Mouse (Mus musculus) kidney, adult 18-20 months (tissue): ENCODE measurements at regions not wholly inside any gene's neighbourhood (a gene's known extent, or its start where the extent isn't known, plus 50 kb on each side); places are given as distances from the start of the nearest gene placed in this dataset.
"Not testable (repeated sequence)": the region's sequence is repeated elsewhere in the genome, so short reads cannot be mapped to it uniquely, and the experiment has no call there.

ENCODE experiments used
- DNase-seq: peaks from one replicate; pipeline ENCODE4 v3.0.0; 2021

DNA sequence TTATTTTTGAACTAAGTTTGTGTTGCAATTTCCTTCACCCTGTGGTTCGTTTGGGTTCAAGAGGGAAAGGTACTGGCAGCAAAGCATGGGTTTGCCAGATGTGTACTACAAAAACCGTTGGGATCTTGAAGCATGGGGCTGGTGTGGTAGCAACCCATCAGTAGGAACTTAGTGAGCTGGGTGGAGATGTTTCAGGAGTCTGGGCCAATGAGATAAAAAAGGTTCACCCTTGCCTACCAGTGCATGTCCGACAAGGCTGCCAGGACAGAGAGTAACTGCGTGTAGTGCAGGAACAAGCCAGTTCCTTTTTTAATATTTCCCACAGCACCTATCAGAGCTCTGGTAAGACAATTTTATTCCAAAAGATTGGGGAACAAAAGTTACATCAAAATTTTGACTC is 343.3 kb downstream of the Hdgfl1 start:
- DNase-seq = no peak

DNA sequence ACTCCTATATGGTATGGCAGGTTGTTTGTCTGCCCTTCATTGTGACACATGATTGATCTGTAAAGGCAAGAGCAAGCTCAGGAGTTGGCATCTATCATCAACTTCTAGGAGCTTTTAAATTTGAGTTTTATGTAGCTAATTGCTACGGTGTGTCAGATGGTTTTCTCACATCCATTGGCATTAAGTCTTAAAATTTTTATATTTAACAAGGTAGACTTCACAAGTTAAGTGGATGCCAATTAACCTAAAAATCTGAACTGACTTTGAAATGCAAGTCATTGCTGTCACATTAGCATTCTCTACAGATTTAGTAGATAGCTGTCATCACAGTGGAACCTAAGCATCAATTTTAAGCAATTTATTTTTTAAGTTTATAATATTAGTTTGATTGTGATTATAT is 345.5 kb downstream of the Hdgfl1 start:
- no peak for DNase-seq

DNA sequence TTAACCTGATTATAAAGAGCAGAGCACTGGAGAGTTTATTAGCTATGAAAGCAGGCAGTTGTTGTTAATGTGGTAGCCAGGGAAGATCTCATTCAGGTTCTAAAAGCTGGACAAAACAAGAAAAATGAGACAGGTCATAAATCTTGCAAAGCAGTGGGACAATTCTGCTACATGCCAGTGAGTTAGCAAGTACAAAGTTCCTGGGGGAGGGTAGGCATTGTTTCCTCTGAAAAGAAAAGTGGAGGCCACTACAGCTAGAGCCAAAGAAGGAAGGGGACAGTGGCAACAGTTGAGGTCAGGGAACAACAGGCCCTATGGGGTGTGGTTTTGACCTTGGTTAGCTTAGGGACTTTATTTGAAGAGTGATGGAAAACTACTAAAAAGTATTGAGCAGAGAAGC is 364.2 kb downstream of the Hdgfl1 start:
- DNase-seq = no peak

DNA sequence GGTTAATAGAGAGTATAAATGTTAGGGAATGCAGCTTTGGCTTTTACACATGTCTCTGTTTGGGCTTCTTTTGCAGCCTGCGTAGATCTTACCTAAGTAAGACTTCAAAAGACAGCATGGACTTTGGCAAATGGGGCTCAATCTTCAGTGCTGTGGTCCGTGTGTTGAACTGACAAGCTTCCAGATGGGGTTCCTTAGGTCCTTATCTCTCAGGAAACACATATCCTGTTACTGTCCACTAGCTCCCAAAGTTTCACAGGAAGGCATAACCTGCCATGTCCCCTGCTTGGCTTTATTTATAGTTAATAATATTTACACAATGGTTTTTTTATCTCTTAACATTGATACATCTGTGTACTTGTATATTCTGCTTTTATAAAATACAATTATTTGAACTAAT is 365.3 kb downstream of the Hdgfl1 start:
- no peak for DNase-seq

DNA sequence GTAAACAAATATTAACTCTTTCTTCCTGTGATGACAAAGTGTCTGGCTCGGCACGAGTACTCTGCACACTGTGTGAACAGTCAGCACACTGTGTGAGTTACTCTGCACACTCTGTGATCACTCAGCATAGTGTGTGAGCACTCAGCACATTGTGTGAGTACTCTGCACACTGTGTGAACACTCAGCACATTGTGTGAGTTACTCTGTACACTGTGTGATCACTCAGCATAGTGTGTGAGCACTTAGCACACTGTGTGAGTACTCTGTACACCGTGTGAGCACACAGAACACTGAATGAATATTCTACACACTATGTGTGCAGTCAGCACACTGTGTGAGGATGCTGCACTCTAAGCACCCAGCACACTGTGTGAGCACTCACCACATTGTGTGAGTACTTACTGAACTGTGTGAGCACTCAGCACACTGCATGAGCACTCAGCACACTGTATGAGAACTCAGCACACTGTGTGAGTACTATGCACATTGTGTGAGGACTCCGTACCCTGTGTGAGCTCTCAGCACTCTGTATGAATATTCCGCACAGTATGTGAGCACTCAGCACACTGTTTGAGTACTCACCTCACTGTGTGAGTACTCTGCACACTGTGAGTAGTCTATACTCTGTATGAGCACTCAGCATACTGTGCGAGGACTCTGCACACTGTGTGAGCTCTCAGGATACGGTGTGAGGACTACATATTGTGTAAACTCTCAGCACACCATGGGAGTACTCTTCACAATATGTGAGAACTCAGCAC is 381.9 kb downstream of the Hdgfl1 start:
- no peak for DNase-seq

DNA sequence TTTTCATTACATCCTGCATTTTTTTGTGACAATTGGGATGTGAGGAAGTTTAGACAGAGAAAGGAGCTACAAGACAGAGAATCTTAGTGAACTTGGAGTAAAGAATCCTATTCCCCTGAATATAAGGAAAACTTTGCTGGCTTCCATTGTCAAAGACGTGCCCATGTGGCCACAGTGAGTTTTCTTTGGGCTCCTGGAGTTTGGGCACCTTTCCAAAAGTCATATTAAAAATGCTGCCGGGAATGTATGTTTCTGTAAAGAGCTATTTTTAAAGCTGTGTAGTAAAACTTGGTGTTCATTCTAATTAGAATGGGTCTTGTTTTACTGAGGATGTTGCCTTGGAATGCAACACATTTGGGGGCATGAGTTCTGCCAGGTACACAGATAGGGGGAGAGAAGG is 387.3 kb downstream of the Hdgfl1 start:
- DNase-seq = no peak

DNA sequence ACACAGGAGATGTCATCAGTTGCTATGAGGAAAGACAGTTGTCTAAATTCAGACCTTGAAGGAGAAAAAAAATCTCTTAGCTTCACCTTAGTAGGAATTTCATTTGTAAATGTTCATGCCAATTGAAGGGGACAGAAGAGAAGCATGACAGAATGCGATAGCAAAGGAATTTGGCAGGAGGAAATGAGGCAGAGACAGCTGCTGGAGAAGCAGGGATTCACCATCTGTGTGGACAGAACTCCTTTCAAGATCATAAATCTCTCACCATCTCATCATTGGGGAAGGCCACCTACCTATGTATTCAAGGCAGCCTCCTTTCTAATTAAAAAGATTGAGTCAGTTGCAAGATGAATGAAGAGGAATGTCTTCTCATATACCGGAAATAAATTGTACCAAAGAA is 387.8 kb downstream of the Hdgfl1 start:
- DNase-seq = no peak

DNA sequence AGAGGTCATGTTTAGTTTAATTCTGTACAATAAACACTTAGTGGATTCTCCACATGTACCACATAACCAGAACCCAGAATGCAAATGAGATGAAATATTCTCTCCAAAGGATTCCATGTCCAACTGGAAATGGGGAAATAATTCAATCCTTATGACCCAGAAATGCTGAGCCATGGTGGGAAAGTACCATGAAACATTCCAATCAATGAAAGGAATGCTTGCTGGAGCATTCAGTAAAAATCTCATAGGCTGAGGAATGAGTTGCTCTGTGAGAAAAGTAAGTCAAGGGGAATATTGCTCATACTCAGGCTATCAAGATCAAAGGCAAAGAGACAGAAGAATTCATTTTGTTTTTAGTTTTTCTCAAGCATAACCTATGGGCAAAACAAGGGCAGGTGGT is 394.4 kb downstream of the Hdgfl1 start:
- no peak for DNase-seq

DNA sequence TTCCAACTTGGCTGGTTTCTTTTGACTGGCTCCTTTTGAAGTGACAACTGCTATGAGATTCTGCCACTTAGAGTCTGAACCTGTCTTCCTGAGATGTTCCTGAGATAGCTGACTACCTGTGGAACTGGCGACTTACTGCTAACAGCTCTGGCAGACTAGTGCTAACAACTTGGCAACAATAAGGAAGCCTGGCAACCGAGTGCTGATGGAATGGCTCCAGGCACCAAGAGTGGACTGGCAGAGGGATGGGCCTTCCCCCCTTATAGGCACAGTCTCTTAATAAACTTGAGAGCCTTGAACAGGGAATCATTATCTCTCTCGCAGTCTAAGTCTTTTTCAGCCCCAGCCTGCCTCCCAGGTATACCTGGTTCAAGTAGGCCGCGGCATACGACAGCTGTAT is 404.1 kb downstream of the Hdgfl1 start:
- DNase-seq = not testable (repeated sequence)

DNA sequence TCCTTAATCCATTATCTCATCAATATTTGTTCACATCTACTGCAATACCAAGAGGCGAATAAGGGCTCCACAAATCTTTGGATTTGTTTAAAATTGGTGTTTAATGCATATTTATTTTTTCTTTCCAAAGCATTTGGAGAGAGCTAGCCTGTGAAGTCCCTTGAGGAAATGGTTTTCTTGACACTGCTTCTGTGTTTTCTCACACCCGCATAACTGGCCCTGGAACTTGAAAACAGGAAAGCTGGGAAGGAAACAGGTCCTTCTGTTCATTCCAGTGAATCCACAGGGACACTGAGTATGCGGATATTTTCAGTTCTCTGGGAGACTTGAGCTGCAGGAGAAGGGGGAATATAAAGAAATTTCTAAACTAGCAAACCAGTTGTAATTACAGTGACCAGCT is 413.6 kb downstream of the Hdgfl1 start:
- DNase-seq = no peak

DNA sequence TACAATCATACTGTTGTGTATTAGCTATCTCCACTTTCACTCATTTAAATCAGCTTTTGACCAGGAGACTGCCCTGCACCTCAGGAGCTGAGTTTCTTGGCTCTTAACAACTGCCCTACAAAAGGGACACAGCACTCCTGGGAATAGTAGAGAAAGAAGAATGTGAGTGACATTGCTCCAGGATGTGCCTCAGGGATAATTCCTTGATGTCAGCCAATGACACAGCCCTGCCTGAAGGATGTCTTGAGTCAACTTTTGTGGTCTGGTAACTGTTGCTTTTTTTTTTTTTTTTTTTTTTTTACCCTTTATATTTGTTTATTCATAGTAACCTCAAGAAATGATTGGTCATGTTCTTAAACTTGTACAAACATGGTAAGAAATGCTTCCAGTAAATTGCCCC is 415.5 kb downstream of the Hdgfl1 start:
- no peak for DNase-seq

DNA sequence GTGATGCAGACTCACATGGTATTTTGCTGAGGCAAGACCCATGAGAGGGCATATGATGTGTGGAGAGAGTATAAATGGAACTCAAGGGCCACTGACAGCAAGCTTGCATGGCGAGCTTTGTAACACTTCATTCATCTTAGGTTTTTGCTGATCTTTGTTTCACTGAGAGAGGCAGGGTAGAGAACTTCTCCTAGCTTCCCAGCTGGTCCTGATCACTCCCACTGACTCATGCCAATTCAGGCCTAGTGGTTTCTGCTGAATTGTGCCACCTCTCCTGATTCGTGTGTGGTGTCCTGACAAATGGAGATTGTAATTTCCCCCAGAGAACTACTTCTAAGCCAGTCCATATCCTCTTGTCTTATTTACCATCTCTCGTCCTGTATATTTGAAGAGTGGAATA is 419.5 kb downstream of the Hdgfl1 start:
- DNase-seq = no peak

DNA sequence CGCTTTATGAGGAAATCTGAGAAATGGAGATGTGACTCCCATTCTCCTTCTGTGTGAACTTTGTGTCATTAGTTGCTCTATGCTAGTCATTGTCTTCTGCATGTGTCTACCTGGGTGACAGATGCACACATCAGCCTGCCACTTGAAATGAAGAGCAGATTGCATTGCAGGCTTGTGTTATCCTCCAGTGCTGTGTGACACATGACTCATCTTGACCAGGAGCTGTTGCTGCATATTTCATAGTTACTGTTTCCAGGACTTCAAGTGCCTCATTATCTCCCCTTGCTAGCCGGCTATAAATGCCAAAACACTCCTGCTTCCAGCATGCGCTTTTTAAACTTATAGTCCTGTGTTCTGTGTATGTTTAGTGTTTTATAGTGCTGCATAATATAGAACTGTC is 431.2 kb downstream of the Hdgfl1 start:
- DNase-seq = no peak

DNA sequence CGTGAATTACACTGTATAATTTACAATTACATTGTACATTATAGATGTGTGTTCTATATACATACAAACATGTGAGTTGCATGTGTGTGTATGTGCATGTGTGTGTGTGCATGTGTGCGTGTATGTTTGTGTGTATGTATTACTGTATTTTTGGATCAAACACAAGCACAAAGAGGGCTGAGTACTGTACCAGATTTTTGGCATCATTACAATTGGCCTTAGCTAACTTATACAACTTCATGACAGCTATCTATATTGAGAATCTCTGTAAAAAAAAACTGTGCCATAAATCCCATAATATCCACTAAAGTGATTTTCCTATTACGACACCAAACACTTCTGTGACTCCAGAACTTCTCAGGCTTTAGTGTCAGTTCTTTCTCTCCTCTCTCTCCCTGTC is 444.9 kb downstream of the Hdgfl1 start:
- DNase-seq = no peak

DNA sequence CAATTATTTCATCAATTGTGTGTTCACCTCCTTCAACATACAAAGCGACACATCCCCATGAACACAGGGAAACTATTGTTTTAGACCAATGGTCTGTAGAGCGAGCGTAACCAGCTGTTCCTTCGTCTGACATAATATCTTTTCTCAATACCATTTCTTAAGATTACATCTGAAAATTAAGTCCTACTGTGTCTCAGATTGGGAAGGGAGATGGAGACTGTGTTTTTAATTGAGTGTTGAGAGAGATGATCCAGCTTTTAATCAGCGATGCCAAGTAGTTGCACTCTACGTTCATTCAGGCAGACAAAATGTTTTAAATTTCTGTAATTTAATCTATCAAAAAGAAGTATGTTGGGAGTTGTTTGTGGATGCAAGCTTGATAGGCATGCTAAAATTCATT is 445.3 kb downstream of the Hdgfl1 start:
- no peak for DNase-seq

DNA sequence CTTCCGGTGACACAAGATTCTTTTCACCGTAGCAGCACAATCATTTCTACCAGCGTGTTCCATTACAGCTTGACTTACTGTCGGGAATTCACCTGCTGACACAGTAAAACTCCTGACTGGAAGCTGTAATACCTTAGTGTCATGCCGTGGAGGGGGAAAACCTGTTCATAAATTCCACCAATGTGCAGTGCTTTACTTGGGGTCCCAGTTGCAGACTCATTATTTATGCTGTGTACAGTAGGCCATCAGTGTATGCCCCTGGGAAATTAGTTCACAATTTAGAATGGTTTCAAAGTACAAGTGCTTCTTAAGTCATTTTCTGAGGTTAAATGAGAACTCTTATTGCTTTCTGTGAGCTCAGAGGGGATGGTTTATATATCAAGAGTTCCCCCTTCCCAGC is 451.4 kb downstream of the Hdgfl1 start:
- no peak for DNase-seq

DNA sequence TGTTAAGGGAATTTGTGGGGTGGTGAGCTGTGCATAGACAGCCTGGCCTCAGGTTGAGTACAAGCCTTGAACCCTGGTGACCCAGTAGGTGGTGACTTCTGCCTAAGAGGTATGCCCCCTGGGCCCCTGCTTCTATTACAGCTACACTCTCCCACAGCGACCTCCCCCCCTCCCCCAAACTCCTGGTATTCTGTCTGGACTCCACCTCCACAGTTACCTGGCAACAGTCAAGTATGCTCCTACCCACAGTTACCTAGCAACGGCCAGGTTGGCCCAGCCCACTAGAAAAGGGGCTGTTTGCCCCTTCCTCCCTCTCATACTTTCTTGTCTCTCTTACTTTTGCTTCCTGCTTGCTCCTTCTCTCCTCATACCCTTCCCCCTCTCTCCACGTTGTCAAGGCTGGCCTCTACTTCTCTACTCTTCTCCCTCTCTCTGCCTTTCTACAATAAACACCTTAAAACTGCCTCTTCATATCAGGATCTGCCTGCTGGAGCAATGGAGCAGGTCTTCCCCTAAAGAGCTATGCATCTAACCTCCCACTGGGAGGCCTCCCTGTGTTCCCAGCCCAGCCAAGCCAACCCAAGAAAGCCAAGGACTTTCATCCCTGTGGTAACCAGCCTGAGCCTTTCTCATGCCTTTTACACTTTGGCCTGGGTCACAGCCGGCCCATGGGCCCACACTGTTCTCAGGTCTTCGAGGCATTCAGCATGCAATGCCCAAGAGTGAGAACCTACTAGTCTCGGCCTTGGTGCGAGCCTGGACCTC is 457.5 kb downstream of the Hdgfl1 start:
- no peak for DNase-seq

DNA sequence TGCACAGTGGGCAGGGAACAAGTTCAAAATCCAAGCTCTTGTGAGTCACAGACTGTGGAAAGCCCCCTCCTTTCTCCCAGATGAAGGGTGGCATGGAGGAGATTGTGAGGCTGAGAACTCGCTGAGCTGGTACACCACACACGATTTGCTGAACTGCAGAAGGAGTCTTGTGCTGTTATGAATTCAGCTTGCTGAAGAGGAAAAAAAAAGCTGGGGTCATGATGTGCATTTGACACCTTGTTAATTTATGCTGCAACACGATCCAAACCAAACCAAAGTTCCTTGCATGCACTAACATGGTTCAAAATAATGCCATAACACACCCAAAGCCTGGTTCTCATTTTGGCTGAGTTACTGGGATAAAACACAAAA is 485.9 kb downstream of the Hdgfl1 start:
- DNase-seq = no peak

DNA sequence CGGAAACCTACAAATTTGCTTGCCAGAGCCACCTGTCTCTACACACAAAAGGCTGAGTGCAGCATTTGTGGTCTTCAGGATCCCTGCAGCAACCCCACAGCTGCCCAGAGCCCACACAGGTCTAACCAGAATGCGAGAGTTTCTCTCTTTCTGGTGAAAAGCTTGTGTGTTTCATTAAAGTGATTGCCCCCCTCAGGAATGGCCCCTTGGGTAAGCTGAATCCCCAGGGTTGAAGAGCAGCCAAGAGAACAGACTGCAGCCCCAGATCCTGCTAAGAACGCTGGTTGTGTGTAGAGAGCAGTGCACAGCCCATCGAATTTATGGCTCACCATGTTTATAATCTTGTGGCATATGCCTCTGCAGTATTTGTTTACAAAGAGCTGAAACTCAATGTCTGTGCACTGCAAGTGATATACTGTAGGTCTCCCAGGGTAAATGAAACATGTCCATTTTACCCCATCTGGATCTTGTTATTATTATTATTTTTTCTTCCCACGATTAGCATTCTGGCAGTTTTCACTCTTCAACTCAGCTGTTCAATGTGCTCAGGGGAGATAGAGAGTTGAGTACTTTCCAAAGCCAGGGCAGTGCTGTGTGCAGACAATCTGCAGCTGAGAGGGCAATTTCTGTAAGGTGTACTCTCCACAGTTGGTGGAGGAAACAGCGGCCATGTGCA is 486.4 kb downstream of the Hdgfl1 start:
- DNase-seq = no peak

DNA sequence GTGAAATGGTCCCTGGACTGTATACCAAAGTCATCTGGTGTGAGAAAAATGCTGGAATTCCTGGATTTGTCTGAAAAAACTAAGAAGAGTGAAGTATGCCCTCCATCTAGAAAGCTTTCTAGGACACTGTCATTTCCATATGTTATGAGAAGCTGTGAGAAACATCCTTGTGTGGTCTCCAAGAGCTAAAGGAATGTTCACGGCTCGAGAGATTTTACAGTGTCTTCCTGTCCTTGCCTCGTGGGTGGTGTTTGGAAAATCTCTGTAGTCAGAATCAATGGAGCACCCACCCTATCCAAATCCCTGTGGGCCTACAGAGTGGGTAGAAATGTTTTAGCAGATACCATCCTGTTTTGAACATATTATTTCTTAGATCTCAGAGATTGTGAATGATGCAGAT is 487.7 kb downstream of the Hdgfl1 start:
- DNase-seq = no peak

DNA sequence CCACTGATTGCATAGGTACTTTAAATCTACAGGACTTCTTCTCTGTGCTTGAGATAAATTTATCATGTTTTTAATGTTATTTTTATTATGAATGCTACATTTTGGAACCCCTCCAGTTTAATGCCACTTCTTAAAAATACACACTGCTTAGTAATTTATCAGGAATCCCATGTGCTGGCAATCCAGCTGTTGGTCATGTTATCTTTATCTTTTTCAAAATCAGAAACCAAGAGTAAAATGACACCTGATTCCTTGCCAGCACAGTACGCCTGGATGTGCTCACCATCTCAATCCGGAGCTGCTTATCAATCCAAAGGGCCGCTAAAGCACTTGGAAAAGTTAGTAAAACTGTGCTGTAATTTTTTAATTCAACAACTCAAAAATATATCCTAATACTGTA is 497.1 kb downstream of the Hdgfl1 start:
- no peak for DNase-seq

DNA sequence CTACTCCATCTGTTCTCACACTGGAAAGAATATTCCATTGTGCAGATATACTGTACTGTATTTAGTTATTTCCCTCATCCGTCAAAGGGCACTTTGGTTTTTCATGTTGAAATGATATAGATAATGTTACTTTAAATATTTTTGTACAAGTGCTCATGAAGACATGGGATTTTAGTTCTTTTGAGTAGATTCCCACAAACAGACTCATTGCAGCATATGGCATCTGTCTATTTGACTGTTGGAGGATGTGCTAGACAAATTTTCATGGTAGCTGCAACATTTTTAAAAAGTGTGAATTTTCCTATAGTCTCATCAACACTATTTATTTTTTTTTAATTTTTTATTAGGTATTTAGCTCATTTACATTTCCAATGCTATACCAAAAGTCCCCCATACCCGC is 502.5 kb downstream of the Hdgfl1 start:
- no peak for DNase-seq

DNA sequence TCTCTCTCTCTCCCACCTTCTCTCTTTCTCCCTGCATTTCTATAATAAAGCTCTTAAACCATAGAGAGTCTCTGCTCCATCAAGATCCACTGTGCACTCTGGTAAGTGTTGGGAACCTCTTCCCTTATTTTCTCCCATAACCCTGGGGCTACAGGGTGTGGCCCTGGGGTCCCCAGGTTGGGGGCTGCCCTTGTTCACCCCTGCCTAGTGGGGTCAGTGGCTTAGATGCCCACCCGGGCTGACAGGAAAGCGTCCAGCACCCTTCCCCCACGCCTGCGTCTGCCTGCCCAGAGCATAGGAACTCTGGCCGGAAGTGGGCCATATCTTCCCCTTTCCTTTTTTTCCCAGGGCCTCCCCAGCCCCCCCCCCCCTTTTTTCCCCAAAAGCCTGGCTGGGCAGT is 534.0 kb downstream of the Hdgfl1 start:
- DNase-seq = no peak

DNA sequence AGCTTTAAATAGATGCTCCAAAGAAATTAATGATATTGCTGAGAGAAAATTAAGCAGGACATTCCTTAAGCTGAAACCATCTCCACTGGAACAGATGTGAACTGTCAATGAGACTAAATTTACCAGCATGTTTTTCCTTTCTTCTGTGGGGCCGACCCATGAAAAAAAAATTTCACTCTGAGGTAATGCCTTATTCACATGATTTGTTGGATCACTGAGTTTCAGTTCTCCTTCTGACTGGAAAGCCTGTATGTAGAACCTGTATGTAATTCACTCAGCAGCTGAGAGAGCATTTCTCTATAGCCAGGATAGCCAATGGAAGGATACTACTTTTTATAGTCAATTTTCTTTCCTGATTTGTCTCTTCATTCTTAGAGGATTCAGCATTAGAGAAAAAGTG is 535.3 kb downstream of the Hdgfl1 start:
- no peak for DNase-seq
